Mouse (Mus musculus) liver, embryonic 15.5 days (tissue): ENCODE data around the gene A630076J17Rik. TPM values are rescaled to one million over a fixed set of nuclear protein-coding genes. Genes with fewer than 3 reads are reported as not detected.

Experiments
- ATAC-seq: fragments of 200-750 bp; cut with Nextera tagmentation; 2 replicates; pipeline ENCODE4 v1.8.0; 2017; ENCODE audit warnings: moderate number of reproducible peaks, mild to moderate bottlenecking, moderate library complexity; ENCODE audit not compliant: insufficient read depth
- H3K27ac ChIP-seq: fragments of 300-500 bp; sonication (generic); replicated peaks from 2 replicates; pipeline ENCODE4 v1.5.1; 2015; ENCODE audit warnings: mild to moderate bottlenecking, inconsistent platforms
- H3K27me3 ChIP-seq: fragments of 300-500 bp; sonication (generic); 2 replicates; pipeline ENCODE4 v1.6.1; 2015; ENCODE audit warnings: mild to moderate bottlenecking, inconsistent platforms
- H3K36me3 ChIP-seq: fragments of 300-500 bp; sonication (generic); replicated peaks from 2 replicates; pipeline ENCODE4 v1.6.1; 2015; ENCODE audit warnings: moderate library complexity, mild to moderate bottlenecking, inconsistent platforms
- H3K4me1 ChIP-seq: fragments of 300-500 bp; sonication (generic); replicated peaks from 2 replicates; pipeline ENCODE4 v1.6.1; 2015; ENCODE audit warnings: inconsistent platforms
- H3K4me2 ChIP-seq: fragments of 300-500 bp; sonication (generic); 2 replicates; pipeline ENCODE4 v1.6.1; 2015; ENCODE audit warnings: moderate library complexity, mild to moderate bottlenecking, inconsistent platforms
- H3K4me3 ChIP-seq: fragments of 300-500 bp; sonication (generic); replicated peaks from 2 replicates; pipeline ENCODE4 v1.5.1; 2015; ENCODE audit warnings: mild to moderate bottlenecking, inconsistent platforms
- H3K9ac ChIP-seq: fragments of 300-500 bp; sonication (generic); 2 replicates; pipeline ENCODE4 v1.6.1; 2015; ENCODE audit warnings: moderate library complexity, mild to moderate bottlenecking, inconsistent platforms
- H3K9me3 ChIP-seq: fragments of 300-500 bp; sonication (generic); replicated peaks from 2 replicates; pipeline ENCODE4 v1.6.1; 2016; ENCODE audit warnings: inconsistent platforms
- WGBS: fragments of 180-500 bp; shearing (Covaris S2); methylation state at CpG from one replicate; pipeline ENCODE4 v1.1.7; 2015; ENCODE audit warnings: mixed read lengths; ENCODE audit not compliant: insufficient replicate concordance; 5-methylcytosine and 5-hydroxymethylcytosine counted together
- polyA plus RNA-seq: library from polyadenylated mRNA; unstranded; fragments of >200 nt; fragmentation: Nextera tagmentation; extraction: Ambion mirVana; gene quantifications from 2 replicates; pipeline ENCODE4 v1.2.1, GENCODE M21; 2015

The A630076J17Rik gene
- polyA plus RNA-seq, 1 experiment from 2014 or later = not detected

DNA sequence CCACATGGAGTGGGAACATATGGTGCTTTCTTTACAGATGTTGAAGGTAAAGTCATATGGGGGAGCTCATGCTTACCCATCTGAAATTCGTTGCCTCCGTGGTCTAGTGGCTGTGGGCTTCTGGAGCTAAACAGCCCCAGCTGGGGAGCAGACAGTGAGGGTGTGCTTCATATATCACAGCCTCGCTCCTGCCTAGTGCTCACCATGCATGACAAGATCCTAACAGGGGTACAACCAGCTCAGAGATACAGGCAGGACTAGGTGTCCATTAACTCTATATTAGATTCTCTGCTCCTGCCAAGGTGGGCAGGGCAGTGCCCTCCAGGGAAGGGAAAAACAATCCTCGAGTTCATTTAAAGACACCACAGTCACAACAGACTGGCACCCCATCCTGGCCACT is 788 bp downstream of the A630076J17Rik start:
- Histone ChIP-seq H3K4me3 (no peak overlapping the region), H3K9me3 (no peaks in the 10 kb centered on the region), H3K4me2 (no peak overlapping the region), H3K4me1 (peaks cover 5% of the 10 kb centered on the region; the same call in 1 of the 2 replicates), H3K27me3 (peaks cover 4% of the 10 kb centered on the region; the same call in 1 of the 2 replicates), H3K36me3 (no peaks in the 10 kb centered on the region), H3K9ac (no peak overlapping the region), H3K27ac (no peak overlapping the region)
- WGBS = 50% methylated on average over 4 of the region's 4 CpGs
- no peak for ATAC-seq

DNA sequence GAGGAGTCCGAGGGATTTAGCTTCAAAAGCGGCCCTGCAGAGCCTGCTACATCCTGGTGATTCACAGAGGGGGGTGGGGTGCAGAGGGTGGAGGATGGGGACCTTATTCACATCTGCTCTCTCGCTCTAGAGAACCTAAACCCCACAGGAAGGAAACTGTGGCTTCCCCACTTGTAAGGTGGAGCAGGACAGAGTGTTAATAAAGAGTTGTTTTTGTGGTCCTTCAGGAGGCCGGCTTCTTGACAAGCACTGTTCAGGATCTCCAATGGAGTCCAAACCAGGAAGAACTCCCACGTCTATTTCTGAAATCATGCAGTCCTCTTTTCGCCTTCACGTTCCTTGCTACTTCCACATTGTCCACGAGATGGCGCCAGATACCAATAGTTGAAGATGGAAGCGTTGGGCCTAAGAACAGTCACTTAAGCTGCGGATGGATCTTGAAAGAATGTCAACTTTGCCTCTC is 3.0 kb downstream of the A630076J17Rik start:
- no peak overlapping the region for H3K27ac ChIP-seq
- H3K4me3 ChIP-seq = no peak overlapping the region
- H3K9me3 ChIP-seq = no peaks in the 10 kb centered on the region
- ATAC-seq = no peak
- H3K36me3 ChIP-seq = no peaks in the 10 kb centered on the region
- peaks cover 4% of the 10 kb centered on the region; the same call in 1 of the 2 replicates for H3K27me3 ChIP-seq
- no peak overlapping the region for H3K4me2 ChIP-seq
- WGBS = 5% methylated on average over 11 of the region's 11 CpGs
- H3K9ac ChIP-seq = no peak overlapping the region
- H3K4me1 ChIP-seq = peaks cover 5% of the 10 kb centered on the region; the same call in 1 of the 2 replicates

DNA sequence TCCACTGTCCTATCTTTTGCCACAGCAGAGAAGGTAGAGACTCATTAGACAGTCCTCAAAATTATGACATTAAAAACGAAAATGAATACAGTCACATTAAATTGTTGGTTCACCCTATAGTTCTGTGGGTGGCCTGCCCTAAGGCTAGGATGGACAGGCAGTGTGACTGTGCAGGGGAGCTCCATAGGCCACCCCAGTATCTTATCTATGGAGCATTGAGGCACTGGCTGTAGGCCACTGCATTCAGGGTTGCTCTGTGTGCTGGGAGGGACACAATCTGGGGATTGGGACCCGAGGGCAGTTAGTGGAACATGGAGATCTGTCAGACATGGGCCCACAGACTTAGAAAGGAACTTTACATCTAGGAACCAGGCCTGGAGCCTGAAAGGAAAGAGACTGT is 3.5 kb downstream of the A630076J17Rik start:
- Histone ChIP-seq H3K4me3 (no peak overlapping the region), H3K27ac (no peak overlapping the region), H3K4me1 (peaks cover 1% of the 10 kb centered on the region; the same call in 1 of the 2 replicates), H3K9ac (no peak overlapping the region), H3K4me2 (no peak overlapping the region), H3K27me3 (peaks cover 4% of the 10 kb centered on the region; the same call in 1 of the 2 replicates), H3K9me3 (no peaks in the 10 kb centered on the region), H3K36me3 (no peaks in the 10 kb centered on the region)
- ATAC-seq = no peak
- WGBS = 11% methylated on average over 2 of the region's 2 CpGs

DNA sequence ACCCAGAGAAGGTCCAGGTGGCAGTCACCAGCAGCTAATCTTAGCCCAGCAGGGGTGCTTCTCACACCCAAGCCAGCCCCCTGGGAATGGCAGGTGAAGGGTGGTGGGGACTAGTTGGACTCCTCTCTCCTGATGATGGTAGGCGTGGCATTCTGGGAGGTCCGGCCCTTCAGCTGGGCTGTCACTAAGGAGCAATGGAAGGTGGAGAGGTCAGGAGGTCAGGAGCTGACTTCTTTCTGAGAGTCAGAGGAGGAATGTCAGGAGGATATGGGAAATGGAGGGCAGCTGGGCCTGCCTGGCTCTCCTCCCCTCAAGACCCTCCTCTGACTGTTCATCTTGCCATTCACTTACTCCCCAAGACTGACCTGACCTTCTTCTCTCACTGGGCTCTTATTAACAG is 7.6 kb downstream of the A630076J17Rik start:
- Histone ChIP-seq H3K4me2 (no peak overlapping the region), H3K4me1 (no peaks in the 10 kb centered on the region), H3K27ac (no peak overlapping the region), H3K9ac (no peak overlapping the region), H3K27me3 (peaks cover 3% of the 10 kb centered on the region; the same call in 1 of the 2 replicates), H3K9me3 (no peaks in the 10 kb centered on the region), H3K4me3 (no peak overlapping the region), H3K36me3 (no peaks in the 10 kb centered on the region)
- ATAC-seq = no peak
- 68% methylated on average over 2 of the region's 2 CpGs for WGBS

DNA sequence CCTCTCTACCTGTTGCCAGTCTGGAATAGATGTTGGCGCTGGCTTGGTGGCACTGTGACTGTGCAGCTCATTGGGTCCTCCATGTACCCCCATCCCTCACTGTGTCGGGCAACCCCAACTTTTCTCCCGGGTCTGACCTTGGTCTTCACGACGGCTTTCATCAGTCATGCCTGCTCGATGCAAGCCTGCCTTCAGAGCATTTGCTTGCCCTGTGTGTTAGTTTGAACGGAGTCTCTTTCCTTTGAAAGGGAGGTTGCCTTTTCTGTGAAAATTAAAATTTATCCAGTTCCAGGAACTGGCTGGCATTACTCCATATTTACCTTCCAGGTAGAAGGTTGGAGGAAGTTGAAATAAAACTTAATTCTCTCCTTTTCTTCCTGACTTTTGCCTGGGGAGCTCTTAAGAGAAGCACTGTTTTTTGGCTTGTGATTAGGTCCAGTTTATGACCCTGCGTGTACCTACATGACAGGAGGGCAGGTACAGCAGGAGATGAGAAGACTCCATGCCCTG is 8.1 kb downstream of the A630076J17Rik start:
- Histone ChIP-seq H3K27me3 (0 out of 2 replicates have a peak, but pooled peaks cover 4% of the 10 kb centered on the region), H3K27ac (no peak overlapping the region), H3K4me1 (no peaks in the 10 kb centered on the region), H3K36me3 (no peaks in the 10 kb centered on the region), H3K9ac (no peak overlapping the region), H3K4me3 (no peak overlapping the region), H3K9me3 (no peaks in the 10 kb centered on the region), H3K4me2 (no peak overlapping the region)
- ATAC-seq = no peak
- 68% methylated on average over 8 of the region's 8 CpGs for WGBS

DNA sequence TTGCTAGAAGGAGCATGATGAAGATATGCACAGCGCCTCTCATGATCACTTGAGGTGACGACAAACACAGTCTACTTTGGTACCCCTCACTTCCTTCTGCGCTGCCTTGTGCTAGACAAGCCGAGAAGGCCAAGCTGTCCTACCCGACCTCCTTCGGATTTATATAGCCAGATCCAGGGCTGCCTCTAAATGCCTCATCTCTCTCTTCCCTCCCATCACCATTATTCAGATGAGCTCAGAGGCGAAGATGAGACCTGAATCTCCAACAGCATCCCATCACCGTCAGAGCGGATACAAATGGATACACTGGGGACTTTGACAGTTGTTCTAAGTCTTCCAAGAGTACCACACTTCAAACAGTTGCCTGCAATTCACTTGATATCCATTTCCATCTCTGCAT is 9.2 kb downstream of the A630076J17Rik start, which contains the start of gene Prok1:
TSS of gene Prok1 (minus strand) at position 101 of the 400 bp plus-strand sequence.
- Histone ChIP-seq H3K4me2 (no peak within 1 kb of the TSS), H3K27ac (no peak within 1 kb of the TSS)

DNA sequence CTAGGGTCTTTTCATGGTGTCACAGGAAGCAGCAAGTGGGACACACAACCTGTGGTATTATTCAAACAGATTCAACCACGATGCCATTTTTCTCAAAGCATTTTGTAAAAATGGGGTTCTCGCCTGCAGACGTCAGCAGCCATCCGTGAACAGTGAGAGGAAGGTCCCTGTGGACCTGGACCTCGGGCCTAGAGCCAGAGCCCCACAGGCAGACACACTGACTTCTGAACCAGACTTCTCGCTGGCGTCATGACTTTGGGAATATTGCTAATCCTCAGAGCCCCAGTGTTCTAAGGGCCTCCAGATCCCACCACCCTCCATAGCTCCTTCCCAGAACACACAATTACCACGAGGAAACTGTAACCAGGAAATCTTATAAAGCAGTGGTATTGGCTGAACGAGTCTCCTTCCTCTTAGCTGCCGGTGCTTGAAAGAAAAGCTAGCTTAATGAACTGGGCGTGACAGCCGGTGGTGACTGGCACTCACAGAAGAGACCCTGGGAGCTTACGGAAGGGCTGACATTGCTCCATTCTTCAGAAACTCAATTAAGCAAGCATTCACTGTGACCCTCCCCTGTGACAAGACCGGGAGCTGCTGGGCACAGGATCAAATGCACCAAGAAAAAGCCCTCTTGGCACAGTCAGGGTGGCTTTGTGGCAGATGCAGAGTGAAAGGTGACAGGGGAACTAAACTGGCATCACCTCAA is 11.1 kb downstream of the A630076J17Rik start:
- Histone ChIP-seq H3K9me3 (no peaks in the 10 kb centered on the region), H3K27ac (no peak overlapping the region), H3K9ac (no peak overlapping the region), H3K4me1 (no peaks in the 10 kb centered on the region), H3K27me3 (0 out of 2 replicates have a peak, but pooled peaks cover 13% of the 10 kb centered on the region), H3K36me3 (no peaks in the 10 kb centered on the region), H3K4me3 (no peak overlapping the region), H3K4me2 (no peak overlapping the region)
- WGBS = 43% methylated on average over 14 of the region's 14 CpGs
- ATAC-seq = no peak

More for the DNA sequence above, 9.2 kb downstream of the A630076J17Rik start, which contains the start of gene Prok1:
- no peaks in the 10 kb centered on the region for H3K9me3 ChIP-seq
- no peaks in the 10 kb centered on the region for H3K36me3 ChIP-seq
- H3K4me1 ChIP-seq = no peaks in the 10 kb centered on the region
- WGBS = 73% methylated on average over 9 of the region's 9 CpGs
- no peak for ATAC-seq
- 0 out of 2 replicates have a peak, but pooled peaks cover 13% of the 10 kb centered on the region for H3K27me3 ChIP-seq
- H3K4me3 ChIP-seq = no peak within 1 kb of the TSS
- H3K9ac ChIP-seq = no peak within 1 kb of the TSS

DNA sequence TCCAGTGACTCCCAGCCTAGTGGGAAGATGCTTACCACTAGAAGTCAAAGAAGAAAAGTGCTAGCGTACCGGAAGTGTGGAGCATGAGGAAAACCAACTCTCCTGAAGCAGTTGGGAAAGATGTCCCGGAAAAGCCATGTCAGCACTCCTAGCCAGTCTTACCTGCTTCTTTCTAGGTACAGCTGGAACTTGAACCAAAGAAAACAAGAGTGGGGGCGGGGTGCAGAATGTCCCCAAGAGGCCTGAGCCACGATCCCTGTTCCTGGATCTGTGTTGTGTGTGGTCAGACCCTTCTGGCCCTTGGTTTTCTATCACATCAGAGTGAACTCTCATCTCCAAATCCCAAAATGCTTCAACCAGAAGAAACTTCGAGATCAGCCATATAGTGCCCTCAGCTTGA is 16.5 kb downstream of the A630076J17Rik start:
- ATAC-seq = no peak
- Histone ChIP-seq H3K4me3 (no peak overlapping the region), H3K27me3 (0 out of 2 replicates have a peak, but pooled peaks cover 13% of the 10 kb centered on the region), H3K9ac (no peak overlapping the region), H3K9me3 (no peaks in the 10 kb centered on the region), H3K4me1 (no peaks in the 10 kb centered on the region), H3K36me3 (no peaks in the 10 kb centered on the region), H3K4me2 (no peak overlapping the region), H3K27ac (no peak overlapping the region)
- WGBS = 60% methylated on average over 6 of the region's 6 CpGs

DNA sequence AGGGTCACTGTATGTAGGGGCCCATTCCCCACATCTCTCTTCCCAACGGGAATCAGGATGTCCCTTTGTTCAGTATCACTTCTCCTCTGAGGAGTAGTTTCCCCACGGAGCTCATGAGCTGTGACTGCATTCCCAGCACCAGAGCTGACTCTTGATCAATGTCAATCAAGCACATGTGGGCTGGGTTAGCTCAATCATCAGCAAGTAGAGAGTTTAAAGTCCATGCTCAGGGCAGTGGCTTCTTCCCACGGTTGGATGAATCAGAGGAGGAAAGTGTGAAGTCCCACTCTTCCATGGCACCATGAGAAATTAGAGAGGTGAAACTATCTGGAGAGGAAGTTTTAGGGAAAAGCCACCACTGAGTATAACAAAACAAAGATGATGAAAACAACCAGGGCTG is 18.6 kb downstream of the A630076J17Rik start:
- H3K4me1 ChIP-seq = no peaks in the 10 kb centered on the region
- H3K4me2 ChIP-seq = no peak overlapping the region
- 42% methylated on average over 3 of the region's 3 CpGs for WGBS
- H3K4me3 ChIP-seq = no peak overlapping the region
- no peak overlapping the region for H3K9ac ChIP-seq
- no peak overlapping the region for H3K27ac ChIP-seq
- 0 out of 2 replicates have a peak, but pooled peaks cover 3% of the 10 kb centered on the region for H3K27me3 ChIP-seq
- no peak for ATAC-seq
- no peaks in the 10 kb centered on the region for H3K36me3 ChIP-seq
- no peaks in the 10 kb centered on the region for H3K9me3 ChIP-seq

DNA sequence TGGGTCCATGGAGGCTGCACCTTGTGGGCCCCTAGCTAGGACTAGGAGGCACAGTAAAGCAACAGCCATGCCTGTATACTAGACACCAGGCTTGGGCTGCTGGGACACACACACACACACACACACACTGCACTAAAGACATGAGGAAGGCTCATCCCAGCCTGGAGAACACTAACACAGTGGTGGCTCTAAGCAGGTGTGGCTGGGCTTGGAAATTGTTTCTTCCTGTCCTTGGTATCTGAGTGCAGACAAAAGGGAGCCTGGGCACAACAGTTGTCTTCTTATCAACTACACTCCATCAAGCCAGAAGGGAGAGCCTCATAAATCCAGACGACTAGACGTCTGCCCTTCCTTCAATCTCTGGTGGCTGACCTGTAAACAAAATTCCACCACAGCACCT is 19.9 kb downstream of the A630076J17Rik start:
- Histone ChIP-seq H3K4me3 (no peak overlapping the region), H3K9me3 (no peaks in the 10 kb centered on the region), H3K4me1 (no peaks in the 10 kb centered on the region), H3K36me3 (no peaks in the 10 kb centered on the region), H3K9ac (no peak overlapping the region), H3K27ac (no peak overlapping the region), H3K27me3 (no peaks in the 10 kb centered on the region), H3K4me2 (no peak overlapping the region)
- WGBS = 13% methylated on average over 2 of the region's 2 CpGs
- no peak for ATAC-seq

DNA sequence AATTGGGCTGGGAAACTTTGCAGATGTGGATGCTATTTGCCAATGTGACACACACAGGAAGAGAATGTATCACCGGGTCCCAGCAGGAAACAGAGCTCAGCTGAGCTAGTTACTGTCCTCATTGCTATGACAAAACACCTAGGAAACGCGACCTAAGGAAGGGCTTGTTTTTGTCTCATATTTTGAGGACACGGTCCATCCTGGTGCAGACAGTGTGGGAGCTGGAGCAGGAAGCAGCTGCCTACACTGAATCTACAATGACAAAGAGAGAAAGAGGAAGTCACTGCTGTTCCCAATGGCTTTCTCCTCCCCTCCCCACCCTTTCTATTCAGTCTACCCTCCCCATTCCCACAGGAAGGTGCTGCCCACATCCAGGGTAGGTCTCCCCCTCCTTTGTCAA is 21.6 kb downstream of the A630076J17Rik start:
- Histone ChIP-seq H3K36me3 (no peaks in the 10 kb centered on the region), H3K4me3 (no peak overlapping the region), H3K4me2 (no peak overlapping the region), H3K9me3 (no peaks in the 10 kb centered on the region), H3K27me3 (no peaks in the 10 kb centered on the region), H3K9ac (no peak overlapping the region), H3K4me1 (no peaks in the 10 kb centered on the region), H3K27ac (no peak overlapping the region)
- no peak for ATAC-seq
- 11% methylated on average over 4 of the region's 4 CpGs for WGBS
